In genomic region chr7:35357621-35358020, GRCm38 (mm10) we compare ENCODE assay signal across 19 mouse cellular contexts. TPM values are rescaled to one million over a fixed set of nuclear protein-coding genes. Genes with fewer than 3 reads are reported as not detected.
"Had no signal": no experiment of that assay in that cellular context is flagged by ENCODE, and none has a peak within 500 bp of the region (broad histone marks: within the 10 kb centered on the region; RNA-seq: fewer than 3 reads in every experiment).

No protein-coding gene starts in this region.

- H3K9ac ChIP-seq: liver, embryonic 13.5 days; midbrain, embryonic 15.5 days; neural tube, embryonic 13.5 days; stomach, embryonic 15.5 days had no signal

- DNase-seq: kidney, adult 2 months; kidney, postnatal 25 days; layer of hippocampus, adult 9-11 months; liver, embryonic 13.5 days; lung, adult 2 months; retina, postnatal 1 day; right cerebral cortex, postnatal 25 days; spleen, adult 18-20 months; thymus, postnatal 25 days had no signal

- H3K27me3 ChIP-seq: liver, embryonic 13.5 days; midbrain, embryonic 15.5 days; neural tube, embryonic 13.5 days; stomach, embryonic 15.5 days had no signal

- H3K36me3 ChIP-seq: liver, embryonic 13.5 days; midbrain, embryonic 15.5 days; neural tube, embryonic 13.5 days; stomach, embryonic 15.5 days had no signal

- ATAC-seq: midbrain, embryonic 15.5 days had no signal

- H3K4me2 ChIP-seq: liver, embryonic 13.5 days; midbrain, embryonic 15.5 days; neural tube, embryonic 13.5 days; stomach, embryonic 15.5 days had no signal

- H3K4me1 ChIP-seq: midbrain, embryonic 15.5 days; neural tube, embryonic 13.5 days had no signal

- H3K27ac ChIP-seq: kidney, postnatal 0 days; layer of hippocampus, adult 2 months; left cerebral cortex, adult 2 months; liver, embryonic 13.5 days; macrophage; midbrain, embryonic 15.5 days; neural tube, embryonic 13.5 days; stomach, embryonic 15.5 days had no signal

- H3K9me3 ChIP-seq: liver, embryonic 13.5 days; midbrain, embryonic 15.5 days; neural tube, embryonic 13.5 days; stomach, embryonic 15.5 days had no signal

- H3K4me3 ChIP-seq: layer of hippocampus, adult 2 months; left cerebral cortex, adult 2 months; liver, embryonic 13.5 days; midbrain, embryonic 15.5 days; myocyte; neural tube, embryonic 13.5 days; stomach, embryonic 15.5 days had no signal

RNA-seq across cellular contexts. Expression of gene Rhpn2, which starts 23.7 kb away (rescaled TPM):
- total RNA-seq: megakaryocyte, adult 5-6 weeks; monocyte, adult 5-6 weeks had no signal
- polyA plus RNA-seq: macrophage had no signal
